Mouse (Mus musculus) liver, adult 2 months (tissue): ENCODE data around the gene Chst14.

Experiments used
- CTCF ChIP-seq: fragments of 200-500 bp; IDR thresholded peaks from 2 replicates; pipeline ENCODE4 v1.5.1; 2011; ENCODE audit warnings: low read depth, low read length, control low read depth
- POLR2A ChIP-seq: fragments of 200-500 bp; IDR thresholded peaks from 2 replicates; pipeline ENCODE4 v1.6.1; 2011; ENCODE audit warnings: low read length, control low read depth; ENCODE audit not compliant: insufficient read depth; ENCODE audit errors: extremely low read depth

- TF ChIP-seq CTCF (no peak), POLR2A (no peak)
Measured at GRCm38 (mm10) chr2:118881956-118882355, 44.3 kb upstream of the Chst14 start.
